Mouse (Mus musculus): Measurements from ENCODE around the gene Ubb.

GRCm38 (mm10) chr11:62513311-62513710, 37.7 kb upstream of the Ubb start:
- TF ChIP-seq POLR2A (IDR thresholded peaks at IDR 0.05; ENCODE audit: low read depth, low read length) (no peak), CTCF (IDR thresholded peaks at IDR 0.05; ENCODE audit: borderline replicate concordance, insufficient read depth, low read length) (no peak)
